Mouse (Mus musculus): ENCODE results near the gene Rps6kl1.
A peak's percentile ranks its signal among the peaks of the same experiment; 100 is the strongest.

Rps6kl1 gene

GRCm38 (mm10) chr12:85141096-85141495 is 10.0 kb downstream of the Rps6kl1 start:
- DNase-seq (ENCODE audit: low read depth) = no peak

- no peak for DNase-seq (ENCODE audit: low read depth)
These were observed 10.9 kb downstream of the Rps6kl1 start for GRCm38 (mm10) chr12:85140036-85140701.

- DNase-seq (ENCODE audit: low read depth) = no peak
These were observed 14.4 kb downstream of the Rps6kl1 start for GRCm38 (mm10) chr12:85136627-85137026.

- DNase-seq (ENCODE audit: low read depth) = no peak
These were observed 15.3 kb downstream of the Rps6kl1 start for GRCm38 (mm10) chr12:85135513-85136470.

- DNase-seq (ENCODE audit: low read depth) = no peak
These were observed 16.8 kb downstream of the Rps6kl1 start for GRCm38 (mm10) chr12:85134043-85134794.

GRCm38 (mm10) chr12:85131361-85131760 is 19.7 kb downstream of the Rps6kl1 start:
- DNase-seq (ENCODE audit: low read depth) = no peak

GRCm38 (mm10) chr12:85129426-85129978 is 21.6 kb downstream of the Rps6kl1 start:
- no peak for DNase-seq (ENCODE audit: low read depth)

GRCm38 (mm10) chr12:85126986-85127603 is 24.0 kb downstream of the Rps6kl1 start:
- no peak for DNase-seq (ENCODE audit: low read depth)

- no peak for DNase-seq (ENCODE audit: low read depth)
These were observed 26.3 kb downstream of the Rps6kl1 start for GRCm38 (mm10) chr12:85124751-85125150.

GRCm38 (mm10) chr12:85123645-85124044 is 27.4 kb downstream of the Rps6kl1 start:
- DNase-seq (ENCODE audit: low read depth) = peak; percentile 50

- DNase-seq (ENCODE audit: low read depth) = peak; percentile 73
These were observed 27.9 kb downstream of the Rps6kl1 start for GRCm38 (mm10) chr12:85123108-85123530.

- no peak for DNase-seq (ENCODE audit: low read depth)
These were observed 29.1 kb downstream of the Rps6kl1 start for GRCm38 (mm10) chr12:85121806-85122459.

GRCm38 (mm10) chr12:85115678-85116077 is 35.4 kb downstream of the Rps6kl1 start:
- DNase-seq (ENCODE audit: low read depth) = no peak

- no peak for DNase-seq (ENCODE audit: low read depth)
These were observed 37.1 kb downstream of the Rps6kl1 start for GRCm38 (mm10) chr12:85113917-85114316.

- DNase-seq (ENCODE audit: low read depth) = no peak
These were observed 37.7 kb downstream of the Rps6kl1 start for GRCm38 (mm10) chr12:85113337-85113736.

GRCm38 (mm10) chr12:85112550-85113251 is 38.4 kb downstream of the Rps6kl1 start:
- no peak for DNase-seq (ENCODE audit: low read depth)

- DNase-seq (ENCODE audit: low read depth) = peak; percentile 85
These were observed 40.1 kb downstream of the Rps6kl1 start, which contains the start of the genes Prox2 and Dlst for GRCm38 (mm10) chr12:85110698-85111592. Gene Prox2 (minus strand): TSS chr12:85110759. Gene Dlst (plus strand): TSS chr12:85110833.

- no peak for DNase-seq (ENCODE audit: low read depth)
These were observed 40.9 kb downstream of the Rps6kl1 start for GRCm38 (mm10) chr12:85110011-85110697.

GRCm38 (mm10) chr12:85109426-85109825 is 41.6 kb downstream of the Rps6kl1 start:
- DNase-seq (ENCODE audit: low read depth) = no peak

Data from naive thymus-derived CD4-positive, alpha-beta T cell, adult 2 months (primary cell).